ENCODE assay signal across 9 mouse cellular contexts in genomic region chr2:10101180-10101579, GRCm38 (mm10). TPM values are rescaled to one million over a fixed set of nuclear protein-coding genes. Genes with fewer than 3 reads are reported as not detected.
A peak's percentile ranks its signal among the peaks of the same experiment; 100 is the strongest.
DNase-seq lines count a peak whose midpoint lies in the region; ATAC-seq and TF ChIP-seq lines count a peak whose summit lies in the region.
"Had no signal": no experiment of that assay in that cellular context is flagged by ENCODE, and none has a peak within 500 bp of the region (broad histone marks: within the 10 kb centered on the region; RNA-seq: fewer than 3 reads in every experiment).

No protein-coding gene starts in this region.

- no peak overlapping the region for H3K9ac ChIP-seq in heart, embryonic 11.5 days (ENCODE audit: low read depth, low read length)
- H3K9ac ChIP-seq in MEL (ENCODE audit: control insufficient read depth, low read depth, low read length, poor library complexity, severe bottlenecking) = no peak overlapping the region
- no peak overlapping the region for H3K9ac ChIP-seq in midbrain, postnatal 0 days (replicated peaks; ENCODE audit: low read length, poor library complexity, severe bottlenecking)
- H3K9ac ChIP-seq: embryonic facial prominence, embryonic 15.5 days had no signal

- no peak for ATAC-seq in heart, embryonic 11.5 days (replicated peaks; ENCODE audit: insufficient number of reproducible peaks, low FRiP score, low TSS enrichment)
- ATAC-seq in inflammation-experienced regulatory T-cells, adult 6 months = peak; percentile 66
- ATAC-seq in midbrain, postnatal 0 days (ENCODE audit: low FRiP score) = no peak

- H3K79me2 ChIP-seq in MEL (ENCODE audit: control insufficient read depth, insufficient read depth, low read length, poor library complexity) = no peaks in the 10 kb centered on the region

- DNase-seq in heart, postnatal 10 days = peak; percentile 52 to 64
- DNase-seq in MEL (ENCODE audit: low read depth, low spot score) = peak; percentile 79
- DNase-seq in embryonic facial prominence, embryonic 10.5 days (ENCODE audit: low spot score) = peak; percentile 42
- peak; percentile 37 for DNase-seq in limb, embryonic 10.5 days (ENCODE audit: low spot score)
- DNase-seq in midbrain, postnatal 0 days (ENCODE audit: low spot score) = peak; percentile 56
- peak; percentile 34 for DNase-seq in yolk sac, embryonic 10.5 days (ENCODE audit: low spot score)

- no peaks in the 10 kb centered on the region for H3K4me1 ChIP-seq in heart, embryonic 11.5 days (ENCODE audit: control insufficient read depth, insufficient read depth, low read length)
- no peaks in the 10 kb centered on the region for H3K4me1 ChIP-seq in MEL (ENCODE audit: control insufficient read depth in 1 of 2, insufficient read depth in 2 of 2, low read length in 2 of 2)
- H3K4me1 ChIP-seq in embryonic facial prominence, embryonic 10.5 days = no peaks in the 10 kb centered on the region
- H3K4me1 ChIP-seq in limb, embryonic 10.5 days = no peaks in the 10 kb centered on the region
- no peaks in the 10 kb centered on the region for H3K4me1 ChIP-seq in midbrain, postnatal 0 days (ENCODE audit: insufficient read depth, low read length)
- H3K4me1 ChIP-seq: embryonic facial prominence, embryonic 15.5 days had no signal

- H3K9me3 ChIP-seq in heart, embryonic 11.5 days (replicated peaks; ENCODE audit: control insufficient read depth, low read length) = no peaks in the 10 kb centered on the region
- no peaks in the 10 kb centered on the region for H3K9me3 ChIP-seq in MEL (replicated peaks; ENCODE audit: insufficient read depth, low read length)
- no peaks in the 10 kb centered on the region for H3K9me3 ChIP-seq in embryonic facial prominence, embryonic 10.5 days
- H3K9me3 ChIP-seq in limb, embryonic 10.5 days (replicated peaks) = no peaks in the 10 kb centered on the region
- H3K9me3 ChIP-seq in midbrain, postnatal 0 days (ENCODE audit: low read length) = no peaks in the 10 kb centered on the region
- H3K9me3 ChIP-seq: embryonic facial prominence, embryonic 15.5 days had no signal

- H3K27me3 ChIP-seq in heart, embryonic 11.5 days (ENCODE audit: control insufficient read depth, insufficient read depth, low read length) = no peaks in the 10 kb centered on the region
- no peaks in the 10 kb centered on the region for H3K27me3 ChIP-seq in MEL (ENCODE audit: control insufficient read depth in 1 of 2, insufficient read depth in 2 of 2, low read length in 2 of 2)
- no peaks in the 10 kb centered on the region for H3K27me3 ChIP-seq in embryonic facial prominence, embryonic 10.5 days (replicated peaks; ENCODE audit: low read depth, poor library complexity, severe bottlenecking)
- H3K27me3 ChIP-seq in limb, embryonic 10.5 days (ENCODE audit: low read depth, poor library complexity, severe bottlenecking) = no peaks in the 10 kb centered on the region
- no peaks in the 10 kb centered on the region for H3K27me3 ChIP-seq in midbrain, postnatal 0 days (ENCODE audit: insufficient read depth, low read length)
- H3K27me3 ChIP-seq: embryonic facial prominence, embryonic 15.5 days had no signal

- no peak overlapping the region for H3K27ac ChIP-seq in heart, embryonic 11.5 days (ENCODE audit: low read depth, low read length)
- no peak overlapping the region for H3K27ac ChIP-seq in MEL (ENCODE audit: control insufficient read depth, low read depth, low read length)
- no peak overlapping the region for H3K27ac ChIP-seq in embryonic facial prominence, embryonic 10.5 days (replicated peaks)
- no peak overlapping the region for H3K27ac ChIP-seq in limb, embryonic 10.5 days
- no peak overlapping the region for H3K27ac ChIP-seq in midbrain, postnatal 0 days (ENCODE audit: low read depth, low read length)
- H3K27ac ChIP-seq: embryonic facial prominence, embryonic 15.5 days had no signal

- H3K4me2 ChIP-seq in heart, embryonic 11.5 days = no peak overlapping the region
- no peak overlapping the region for H3K4me2 ChIP-seq in midbrain, postnatal 0 days (ENCODE audit: low read depth, low read length, poor library complexity, severe bottlenecking)
- H3K4me2 ChIP-seq: embryonic facial prominence, embryonic 15.5 days had no signal

- peak; percentile 73 to 92 (median 91) for TF ChIP-seq CTCF in MEL (IDR thresholded peaks at IDR 0.05 in 2 of 3, conservative IDR thresholded peaks at IDR 0.05 in 1 of 3; ENCODE audit: control insufficient read depth in 1 of 3, insufficient read depth in 1 of 3, low read depth in 2 of 3, low read length in 3 of 3, poor library complexity in 1 of 3, severe bottlenecking in 1 of 3)
- TF ChIP-seq CTCF in midbrain, postnatal 0 days (IDR thresholded peaks at IDR 0.05) = peak; percentile 91

- TF ChIP-seq RAD21 in MEL (IDR thresholded peaks at IDR 0.05; ENCODE audit: low read depth, low read length) = peak; percentile 79

- no peak for TF ChIP-seq POLR2A in MEL (IDR thresholded peaks at IDR 0.05; ENCODE audit: control insufficient read depth in 1 of 2, insufficient read depth in 1 of 2, low read depth in 1 of 2, low read length in 2 of 2, poor library complexity in 1 of 2)

- no peak for TF ChIP-seq EP300 in MEL (IDR thresholded peaks at IDR 0.05; ENCODE audit: low read depth in 1 of 2, low read length in 2 of 2)

- 39% methylated on average over 6 of the region's 6 CpGs for WGBS in heart, embryonic 11.5 days (ENCODE audit: insufficient replicate concordance)
- WGBS in embryonic facial prominence, embryonic 10.5 days = 46% methylated on average over 6 of the region's 6 CpGs
- WGBS in limb, embryonic 10.5 days = 57% methylated on average over 6 of the region's 6 CpGs
- 43% methylated on average over 6 of the region's 6 CpGs for WGBS in midbrain, postnatal 0 days

- intact Hi-C loops in heart, postnatal 10 days (cut with DNase I) = loop anchor here (1.0 kb wide), 2 partner anchors 41 to 187 kb away; no protein-coding TSS in a partner anchor

- H3K36me3 ChIP-seq in heart, embryonic 11.5 days (ENCODE audit: control insufficient read depth, insufficient read depth, low read length) = no peaks in the 10 kb centered on the region
- no peaks in the 10 kb centered on the region for H3K36me3 ChIP-seq in MEL (ENCODE audit: control insufficient read depth in 1 of 2, insufficient read depth in 2 of 2, low read length in 2 of 2)
- H3K36me3 ChIP-seq in embryonic facial prominence, embryonic 10.5 days (replicated peaks) = no peaks in the 10 kb centered on the region
- no peaks in the 10 kb centered on the region for H3K36me3 ChIP-seq in limb, embryonic 10.5 days
- no peaks in the 10 kb centered on the region for H3K36me3 ChIP-seq in midbrain, postnatal 0 days (ENCODE audit: insufficient read depth, low read length)
- H3K36me3 ChIP-seq: embryonic facial prominence, embryonic 15.5 days had no signal

- H3K4me3 ChIP-seq in heart, embryonic 11.5 days (ENCODE audit: low read depth, low read length) = no peak overlapping the region
- 0 out of 4 replicates have a peak overlapping the region, but pooled peaks of 1 of the 2 experiments have one; percentile 0 for H3K4me3 ChIP-seq in MEL (ENCODE audit: control insufficient read depth in 1 of 2, insufficient read depth in 1 of 2, low read depth in 2 of 2, low read length in 2 of 2)
- H3K4me3 ChIP-seq in embryonic facial prominence, embryonic 10.5 days = no peak overlapping the region
- H3K4me3 ChIP-seq in limb, embryonic 10.5 days = no peak overlapping the region
- H3K4me3 ChIP-seq in midbrain, postnatal 0 days (ENCODE audit: low read depth, low read length) = no peak overlapping the region
- H3K4me3 ChIP-seq: embryonic facial prominence, embryonic 15.5 days had no signal

RNA-seq across cellular contexts. Expression of gene Kin, which starts 20.8 kb away (rescaled TPM):
- total RNA-seq in heart, postnatal 10 days (2021) = 10 to 100 TPM; 10.3 to 11.3 TPM
- polyA plus RNA-seq in heart, embryonic 11.5 days (2014; fragmentation: Nextera tagmentation; extraction: Ambion mirVana) = 22.6 and 27.7 TPM in 2 replicates
- 23.4 and 25.7 TPM in 2 replicates for total RNA-seq in MEL (2012; rRNA removed)
- 10 to 100 TPM in 1 of 2 experiments, not detected in 1; 33.5 TPM for polyA plus RNA-seq in MEL (2012; ENCODE audit: insufficient read depth in 1 of 2, insufficient read length in 2 of 2, low read depth in 1 of 2, low replicate concordance in 2 of 2, missing spikeins in 1 of 2)
- 35.5 and 37.7 TPM in 2 replicates for polyA plus RNA-seq in embryonic facial prominence, embryonic 10.5 days (2016; fragmentation: Nextera tagmentation; extraction: Ambion mirVana)
- polyA plus RNA-seq in inflammation-experienced regulatory T-cells, adult 6 months (2017; shearing (Covaris generic)) = 10 to 100 TPM; 26.3 to 32.4 (median 31.1) TPM
- 32.2 and 35.0 TPM in 2 replicates for polyA plus RNA-seq in limb, embryonic 10.5 days (2016; fragmentation: Nextera tagmentation; extraction: Ambion mirVana)
- 5.8 and 5.9 TPM in 2 replicates for total RNA-seq in midbrain, postnatal 0 days (2014; rRNA removed)
- polyA plus RNA-seq in midbrain, postnatal 0 days (2015; fragmentation: Nextera tagmentation; extraction: Ambion mirVana) = 14.8 and 18.5 TPM in 2 replicates

RNA-seq across cellular contexts. Expression of gene Atp5c1, which starts 20.9 kb away (rescaled TPM):
- total RNA-seq in heart, postnatal 10 days (2021) = 1,000 to 10,000 TPM; 1,250 to 1,330 TPM
- 1,104 and 1,135 TPM in 2 replicates for polyA plus RNA-seq in heart, embryonic 11.5 days (2014; fragmentation: Nextera tagmentation; extraction: Ambion mirVana)
- total RNA-seq in MEL (2012; rRNA removed) = 414 and 425 TPM in 2 replicates
- 100 to 1,000 TPM; 280 to 381 TPM for polyA plus RNA-seq in MEL (2012; ENCODE audit: insufficient read depth in 1 of 2, insufficient read length in 2 of 2, low read depth in 1 of 2, low replicate concordance in 2 of 2, missing spikeins in 1 of 2)
- polyA plus RNA-seq in embryonic facial prominence, embryonic 10.5 days (2016; fragmentation: Nextera tagmentation; extraction: Ambion mirVana) = 498 and 511 TPM in 2 replicates
- polyA plus RNA-seq in inflammation-experienced regulatory T-cells, adult 6 months (2017; shearing (Covaris generic)) = 100 to 1,000 TPM; 577 to 685 (median 654) TPM
- polyA plus RNA-seq in limb, embryonic 10.5 days (2016; fragmentation: Nextera tagmentation; extraction: Ambion mirVana) = 543 and 559 TPM in 2 replicates
- total RNA-seq in midbrain, postnatal 0 days (2014; rRNA removed) = 458 and 510 TPM in 2 replicates
- polyA plus RNA-seq in midbrain, postnatal 0 days (2015; fragmentation: Nextera tagmentation; extraction: Ambion mirVana) = 634 and 663 TPM in 2 replicates

RNA-seq across cellular contexts. Expression of gene Itih2, which starts 30.0 kb away (rescaled TPM):
- total RNA-seq in heart, postnatal 10 days (2021) = under 1 TPM; 0.14 to 0.32 TPM
- polyA plus RNA-seq in heart, embryonic 11.5 days (2014; fragmentation: Nextera tagmentation; extraction: Ambion mirVana) = 0.87 and 6.1 TPM in 2 replicates
- not detected in 2 replicates for total RNA-seq in MEL (2012; rRNA removed)
- not detected for polyA plus RNA-seq in MEL (2012; ENCODE audit: insufficient read depth in 1 of 2, insufficient read length in 2 of 2, low read depth in 1 of 2, low replicate concordance in 2 of 2, missing spikeins in 1 of 2)
- 0.06 and 0.15 TPM in 2 replicates for polyA plus RNA-seq in embryonic facial prominence, embryonic 10.5 days (2016; fragmentation: Nextera tagmentation; extraction: Ambion mirVana)
- polyA plus RNA-seq in inflammation-experienced regulatory T-cells, adult 6 months (2017; shearing (Covaris generic)) = not detected
- polyA plus RNA-seq in limb, embryonic 10.5 days (2016; fragmentation: Nextera tagmentation; extraction: Ambion mirVana) = 0.23 TPM in 1 of 2 replicates, not detected in the other
- total RNA-seq in midbrain, postnatal 0 days (2014; rRNA removed) = 9.3 and 9.7 TPM in 2 replicates
- polyA plus RNA-seq in midbrain, postnatal 0 days (2015; fragmentation: Nextera tagmentation; extraction: Ambion mirVana) = 5.7 and 6.5 TPM in 2 replicates

RNA-seq across cellular contexts. Expression of gene Itih5, which starts 52.2 kb away (rescaled TPM):
- 10 to 100 TPM; 33.3 to 35.8 TPM for total RNA-seq in heart, postnatal 10 days (2021)
- 2.7 and 3.8 TPM in 2 replicates for polyA plus RNA-seq in heart, embryonic 11.5 days (2014; fragmentation: Nextera tagmentation; extraction: Ambion mirVana)
- total RNA-seq in MEL (2012; rRNA removed) = not detected in 2 replicates
- not detected for polyA plus RNA-seq in MEL (2012; ENCODE audit: insufficient read depth in 1 of 2, insufficient read length in 2 of 2, low read depth in 1 of 2, low replicate concordance in 2 of 2, missing spikeins in 1 of 2)
- polyA plus RNA-seq in embryonic facial prominence, embryonic 10.5 days (2016; fragmentation: Nextera tagmentation; extraction: Ambion mirVana) = 3.7 and 4.4 TPM in 2 replicates
- 10 to 100 TPM in 1 of 3 experiments, 1 to 10 TPM in 2; 6.5 to 11.0 (median 7.3) TPM for polyA plus RNA-seq in inflammation-experienced regulatory T-cells, adult 6 months (2017; shearing (Covaris generic))
- 2.5 and 2.8 TPM in 2 replicates for polyA plus RNA-seq in limb, embryonic 10.5 days (2016; fragmentation: Nextera tagmentation; extraction: Ambion mirVana)
- 18.3 and 19.6 TPM in 2 replicates for total RNA-seq in midbrain, postnatal 0 days (2014; rRNA removed)
- 10.2 and 11.0 TPM in 2 replicates for polyA plus RNA-seq in midbrain, postnatal 0 days (2015; fragmentation: Nextera tagmentation; extraction: Ambion mirVana)

RNA-seq across cellular contexts. Expression of gene Taf3, which starts 52.8 kb away (rescaled TPM):
- total RNA-seq in heart, postnatal 10 days (2021) = 1 to 10 TPM; 8.3 to 8.4 TPM
- polyA plus RNA-seq in heart, embryonic 11.5 days (2014; fragmentation: Nextera tagmentation; extraction: Ambion mirVana) = 10.0 and 11.9 TPM in 2 replicates
- 8.3 and 9.1 TPM in 2 replicates for total RNA-seq in MEL (2012; rRNA removed)
- 10 to 100 TPM in 1 of 2 experiments, not detected in 1; 20.9 TPM for polyA plus RNA-seq in MEL (2012; ENCODE audit: insufficient read depth in 1 of 2, insufficient read length in 2 of 2, low read depth in 1 of 2, low replicate concordance in 2 of 2, missing spikeins in 1 of 2)
- polyA plus RNA-seq in embryonic facial prominence, embryonic 10.5 days (2016; fragmentation: Nextera tagmentation; extraction: Ambion mirVana) = 16.1 and 17.3 TPM in 2 replicates
- 10 to 100 TPM; 12.7 to 19.0 (median 17.6) TPM for polyA plus RNA-seq in inflammation-experienced regulatory T-cells, adult 6 months (2017; shearing (Covaris generic))
- 15.1 and 16.3 TPM in 2 replicates for polyA plus RNA-seq in limb, embryonic 10.5 days (2016; fragmentation: Nextera tagmentation; extraction: Ambion mirVana)
- 5.1 and 5.4 TPM in 2 replicates for total RNA-seq in midbrain, postnatal 0 days (2014; rRNA removed)
- polyA plus RNA-seq in midbrain, postnatal 0 days (2015; fragmentation: Nextera tagmentation; extraction: Ambion mirVana) = 10.3 and 10.8 TPM in 2 replicates
